Mouse (Mus musculus): ENCODE measurements around the gene Raver2.
A peak's percentile ranks its signal among the peaks of the same experiment; 100 is the strongest.

Raver2 gene

DNA sequence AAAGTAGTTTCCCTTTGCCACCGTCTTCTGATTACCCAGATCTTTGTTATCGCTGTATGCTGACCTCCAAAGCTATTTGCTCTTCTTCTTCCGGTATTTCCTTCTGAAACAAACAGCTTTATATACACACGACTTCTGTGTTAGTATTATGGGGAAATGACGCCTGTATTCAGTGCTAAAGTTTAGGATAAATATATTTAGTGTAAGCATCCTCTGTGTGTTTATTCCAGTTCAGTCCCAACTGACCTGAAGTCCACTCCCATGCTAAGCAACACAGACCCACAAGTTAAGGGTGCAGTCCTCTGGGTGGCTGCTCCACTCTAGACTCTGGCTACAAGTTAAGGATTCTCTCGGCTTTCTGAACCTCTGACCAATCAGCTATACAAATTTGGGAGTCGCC lies 52.2 kb downstream of the Raver2 start:
- no peak for DNase-seq

DNA sequence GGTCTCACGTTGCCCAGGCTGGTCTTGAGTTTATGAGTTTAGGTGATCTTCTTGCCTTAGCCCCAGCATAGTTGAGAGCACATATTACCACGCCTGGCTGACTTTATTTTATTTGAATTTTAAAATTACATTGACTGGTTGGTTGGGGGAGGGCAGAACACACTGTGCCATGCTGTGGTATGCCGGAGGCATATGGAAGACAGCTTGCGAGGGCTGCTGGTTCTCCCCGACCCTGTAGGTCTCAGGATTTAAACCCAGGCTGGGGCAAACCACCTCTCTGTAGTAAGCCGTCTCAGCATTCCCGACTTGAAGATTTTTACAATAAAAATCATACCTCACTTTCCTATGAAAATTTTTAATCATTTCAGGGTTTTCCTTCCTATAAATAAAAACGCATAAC lies 66.2 kb downstream of the Raver2 start:
- DNase-seq: no peak

DNA sequence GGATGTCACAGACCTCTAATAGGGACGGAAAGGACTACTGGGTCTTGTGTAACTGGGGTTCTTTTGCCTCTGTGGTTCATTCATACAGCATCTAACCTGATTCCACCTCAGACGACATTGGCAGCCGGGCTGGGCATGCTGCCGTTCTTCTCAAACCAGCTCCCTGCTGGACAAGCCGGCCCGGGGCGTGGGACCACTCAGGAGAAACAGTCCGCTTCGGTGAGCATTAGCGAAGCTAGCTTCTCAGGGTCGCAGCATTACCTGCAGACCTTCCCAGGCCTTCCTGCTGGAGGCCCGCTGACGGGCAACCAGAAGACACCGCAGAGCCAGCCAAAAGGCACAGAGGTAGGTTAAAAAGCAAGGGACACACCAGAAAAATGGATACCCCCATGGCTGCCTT lies 67.1 kb downstream of the Raver2 start:
- DNase-seq: no peak

DNA sequence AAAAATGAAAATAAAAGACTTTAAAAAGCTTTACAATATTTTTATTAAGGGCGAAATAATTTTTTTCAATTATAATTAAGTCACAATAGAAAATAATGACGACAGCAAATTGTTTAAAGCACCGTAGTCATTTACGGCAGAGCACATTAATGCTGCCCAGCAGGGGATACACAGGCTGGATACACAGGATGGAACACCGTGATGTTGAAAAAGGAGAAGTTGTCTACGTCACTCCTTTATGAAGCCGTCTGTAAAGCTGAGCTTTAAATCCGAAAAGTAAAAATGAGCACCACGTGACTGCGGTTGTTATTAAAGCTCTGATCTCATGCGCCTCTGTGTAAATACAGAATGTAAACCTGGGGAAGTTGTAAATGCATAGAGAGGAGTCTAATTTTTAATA lies 69.2 kb downstream of the Raver2 start:
- DNase-seq: no peak

DNA sequence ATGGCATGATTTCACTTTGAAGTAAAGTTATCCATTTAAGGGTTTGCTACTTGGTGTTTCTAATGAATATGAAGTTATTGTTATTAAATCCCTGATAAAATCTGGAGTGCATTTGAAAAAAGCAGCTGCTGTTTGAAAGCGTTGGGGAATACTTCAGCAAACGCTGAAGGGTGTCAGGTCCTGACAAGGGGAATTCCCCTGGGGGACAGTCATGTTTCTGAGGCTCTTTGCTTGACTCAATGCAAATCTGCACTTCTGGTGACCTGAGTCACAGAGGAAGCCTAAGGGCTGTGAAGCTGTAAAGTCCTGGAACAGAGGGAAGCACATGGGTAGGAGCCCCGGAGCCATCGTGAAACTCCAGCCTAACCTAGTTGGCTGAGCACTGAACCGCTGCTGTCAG lies 73.0 kb downstream of the Raver2 start:
- DNase-seq: no peak

DNA sequence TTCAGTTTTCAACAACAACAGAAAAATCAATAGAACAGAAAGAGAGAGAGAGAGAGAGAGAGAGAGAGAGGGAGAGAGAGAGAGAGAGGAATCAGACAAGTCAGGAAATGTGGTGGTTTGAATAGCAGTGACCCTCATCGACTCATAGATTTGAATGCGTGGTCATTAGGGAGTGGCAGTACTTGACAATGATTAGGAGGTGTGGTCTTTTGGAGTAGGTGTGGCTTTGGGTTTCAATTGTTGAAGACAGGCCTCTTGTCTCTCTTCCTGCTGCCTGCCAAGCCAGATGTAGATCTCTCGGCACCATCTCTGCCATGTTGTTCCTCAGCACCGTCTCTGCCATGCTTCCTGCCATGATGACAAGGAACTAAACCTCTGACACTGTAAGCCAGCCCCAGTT lies 75.1 kb downstream of the Raver2 start:
- no peak for DNase-seq

DNA sequence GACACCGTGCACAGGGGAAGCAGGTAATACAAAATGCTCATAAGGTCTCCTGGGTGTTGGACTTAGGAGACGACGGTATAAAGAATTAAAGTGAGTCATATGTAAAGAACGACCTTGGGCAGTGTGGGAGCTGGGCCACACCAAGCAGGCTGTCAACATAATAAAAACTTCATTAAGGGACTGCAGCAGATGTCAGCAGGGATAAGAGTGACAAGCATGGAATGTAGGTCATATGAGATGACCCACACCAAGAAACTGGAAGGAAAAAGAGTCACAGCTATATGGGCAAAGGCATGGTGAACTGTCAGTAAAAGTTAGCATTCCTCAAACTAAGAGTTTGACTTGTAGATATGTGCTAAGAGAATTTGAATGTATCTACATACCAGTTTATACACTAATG lies 75.6 kb downstream of the Raver2 start:
- DNase-seq: no peak

DNA sequence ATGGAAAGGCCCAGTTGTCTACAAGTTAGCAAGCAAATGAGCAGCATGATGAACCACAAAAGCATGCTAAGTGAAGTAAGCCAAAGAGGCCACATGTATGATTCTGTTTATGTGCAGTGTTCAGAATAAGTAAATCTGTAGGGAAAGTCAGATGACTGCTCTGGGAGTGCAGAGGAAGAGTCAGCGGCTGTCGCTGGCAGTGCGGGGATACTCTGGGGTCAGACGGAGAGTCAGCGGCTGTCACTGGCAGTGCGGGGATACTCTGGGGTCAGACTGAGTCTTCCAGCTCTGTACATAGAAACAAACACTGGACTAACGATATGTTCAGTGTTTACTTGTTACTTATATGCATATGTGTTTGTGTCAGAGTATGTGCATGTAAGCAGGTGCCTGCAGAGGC lies 76.0 kb downstream of the Raver2 start:
- DNase-seq: no peak

DNA sequence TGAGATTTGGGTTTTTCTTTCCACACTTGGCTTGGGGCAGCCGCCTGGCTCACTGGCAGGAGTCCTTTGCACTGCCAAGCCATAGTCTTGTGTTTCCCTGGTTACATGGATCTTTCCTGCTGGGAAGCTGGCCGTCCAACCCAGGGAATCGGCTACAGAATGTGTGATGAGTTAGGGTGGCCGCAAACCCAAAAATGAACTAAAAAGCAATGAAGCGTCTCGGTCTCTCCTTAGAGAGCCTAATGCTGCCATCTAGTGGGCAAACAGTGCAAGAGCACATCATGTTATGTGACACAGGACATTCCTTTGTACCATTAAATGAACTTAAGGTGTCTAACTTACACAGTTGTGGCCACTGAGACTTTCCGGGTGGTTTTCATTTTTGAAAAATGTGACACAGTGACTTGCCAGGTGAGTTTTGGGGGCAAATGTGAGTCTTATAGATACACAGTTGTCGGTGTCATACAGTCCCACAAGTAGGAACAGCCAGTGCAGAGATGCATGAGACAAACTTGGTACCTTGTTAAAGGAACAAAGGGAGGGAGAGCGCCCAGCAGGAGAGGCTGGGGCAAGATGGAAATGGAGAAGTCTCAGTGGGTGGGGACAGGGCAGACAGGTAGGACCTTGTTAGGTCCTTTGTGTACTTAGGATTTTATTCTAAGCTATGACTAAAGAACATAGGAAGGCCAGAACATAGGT lies 77.4 kb downstream of the Raver2 start:
- DNase-seq: peak; percentile 83

DNA sequence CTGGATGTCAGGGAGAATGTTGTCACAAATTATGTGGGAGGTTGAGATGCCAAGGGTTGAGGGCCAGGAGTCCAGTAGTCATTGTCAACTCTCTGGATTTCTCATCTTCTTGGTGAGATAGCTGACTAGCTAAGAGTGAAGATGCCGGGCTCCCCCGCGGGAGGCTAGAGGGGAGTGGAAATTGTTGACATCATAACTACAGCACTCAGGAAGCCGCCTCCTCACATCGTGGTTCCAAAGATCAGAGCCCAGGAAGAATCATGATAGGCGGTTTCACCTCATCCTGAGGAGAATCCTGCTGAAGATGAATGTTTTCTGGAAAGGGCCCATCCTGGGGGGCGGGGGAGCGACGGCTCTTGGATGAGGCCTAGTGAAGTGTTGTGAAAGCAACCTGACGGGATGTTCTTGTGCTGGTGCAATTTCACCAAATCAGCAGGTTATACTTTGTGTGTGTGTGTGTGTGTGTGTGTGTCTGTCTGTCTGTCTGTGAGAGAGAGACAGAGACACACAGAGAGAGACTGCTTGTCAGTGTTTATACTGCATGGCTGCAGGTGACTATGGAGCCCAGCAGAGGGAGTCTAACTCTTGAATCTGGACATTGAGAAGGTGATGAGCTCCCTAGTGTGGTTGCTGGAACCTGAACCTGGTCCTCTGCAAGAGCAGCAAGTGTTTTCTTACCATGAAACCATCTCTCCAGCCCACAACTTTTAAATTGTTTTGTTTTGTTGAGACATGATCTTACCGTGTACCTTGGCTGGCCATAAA lies 78.3 kb downstream of the Raver2 start:
- DNase-seq: no peak

DNA sequence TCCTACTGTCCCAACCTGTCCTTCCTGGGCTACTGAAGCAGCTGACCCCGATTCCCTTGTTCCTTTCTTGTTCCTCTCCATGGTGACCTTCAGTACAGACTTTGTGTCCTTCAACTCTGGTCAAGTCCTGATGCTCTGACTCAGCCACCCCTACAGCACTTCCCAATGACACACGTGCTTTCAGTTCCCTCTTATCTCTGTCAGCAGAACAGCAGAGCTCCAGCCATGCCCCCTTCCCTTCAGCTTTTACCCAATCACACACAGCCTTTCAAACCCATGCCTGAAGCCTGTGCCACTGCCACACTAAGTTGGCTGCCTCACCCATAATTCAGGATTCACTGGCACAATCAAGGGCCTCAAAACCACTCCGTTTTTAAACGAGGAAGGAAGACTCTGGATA lies 86.8 kb downstream of the Raver2 start:
- DNase-seq: no peak

DNA sequence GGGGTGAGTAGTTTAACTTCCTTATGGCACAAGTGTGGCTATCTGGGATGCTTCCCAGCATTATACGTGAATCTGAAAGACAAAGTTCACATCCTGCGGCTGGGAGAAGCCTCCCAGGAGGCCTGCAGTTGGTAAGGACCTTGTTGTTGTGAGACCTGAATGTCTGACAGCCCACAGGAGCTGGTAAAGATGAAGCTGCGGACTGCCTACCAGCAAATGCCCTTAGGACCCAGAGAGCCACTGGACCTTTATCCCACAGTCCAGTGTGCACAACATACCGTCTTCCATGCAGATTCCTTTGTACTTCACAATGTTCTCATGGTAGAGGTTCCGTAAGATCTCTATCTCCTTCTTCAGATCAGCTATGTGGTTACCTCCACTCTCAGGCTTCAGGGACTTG lies 88.7 kb downstream of the Raver2 start:
- no peak for DNase-seq

DNA sequence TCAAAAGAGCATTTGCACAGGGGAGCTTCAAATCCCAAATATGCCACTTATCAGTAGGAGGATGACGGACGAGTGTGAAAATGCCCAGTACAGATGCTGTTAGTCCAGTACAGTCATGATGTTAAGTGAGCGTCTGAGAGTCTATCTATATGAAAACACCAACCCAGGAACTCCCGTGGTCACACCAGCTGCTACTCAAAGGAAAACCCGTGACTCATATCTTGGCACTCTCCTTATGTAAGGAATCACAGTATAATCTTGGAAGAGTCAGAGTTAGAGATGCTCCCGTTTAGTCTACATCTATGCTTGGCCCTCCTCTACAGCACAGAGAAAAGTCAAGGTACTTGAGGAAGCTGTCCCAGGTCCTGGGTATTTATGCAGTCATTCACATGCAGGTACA lies 89.5 kb downstream of the Raver2 start:
- peak; percentile 63 for DNase-seq

DNA sequence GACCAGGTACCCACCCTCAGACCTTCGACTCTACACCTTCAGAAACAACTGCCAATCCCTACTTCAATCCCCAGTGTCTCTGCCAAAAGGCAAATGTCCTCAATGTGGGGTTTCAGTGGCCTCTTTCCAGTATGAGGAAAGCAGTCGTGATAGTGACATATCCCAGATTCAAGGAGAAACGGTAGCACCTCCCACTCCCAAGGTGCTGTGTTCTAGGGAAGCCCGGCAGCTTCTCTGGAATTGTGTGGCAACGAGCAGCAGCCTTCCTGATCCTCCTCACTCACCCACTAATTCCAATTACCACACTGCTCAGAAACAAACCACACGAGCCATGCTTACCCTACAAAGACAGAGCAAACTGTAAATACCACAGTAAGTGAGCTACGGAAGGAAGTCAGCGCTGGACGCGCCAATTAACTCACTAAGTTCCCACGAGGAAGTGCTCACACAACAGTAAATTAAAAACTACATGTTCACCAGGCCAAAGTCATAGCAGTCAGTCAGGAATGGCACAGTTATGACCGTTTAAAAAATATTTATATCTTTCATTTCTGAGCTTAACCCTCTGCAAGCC lies 90.5 kb downstream of the Raver2 start:
- no peak for DNase-seq

DNA sequence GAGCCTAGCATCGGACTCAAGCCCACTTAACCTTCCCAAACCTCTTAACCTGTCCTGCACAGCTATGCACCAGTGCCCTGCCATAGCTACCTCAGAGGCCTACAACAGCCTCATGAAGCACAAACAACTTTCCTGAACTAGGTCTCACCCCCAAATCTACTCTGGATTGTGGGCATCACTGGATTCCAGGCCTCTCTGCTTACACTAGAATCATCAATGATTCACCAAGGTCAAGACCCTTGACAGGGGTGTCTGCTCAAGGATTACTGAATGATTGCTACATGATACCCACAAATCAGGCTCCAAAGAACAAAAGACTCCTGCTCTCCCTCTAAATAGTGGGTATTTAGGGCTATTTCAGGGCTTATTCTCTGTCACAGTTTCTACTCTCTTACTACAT lies 92.0 kb downstream of the Raver2 start:
- DNase-seq: no peak

DNA sequence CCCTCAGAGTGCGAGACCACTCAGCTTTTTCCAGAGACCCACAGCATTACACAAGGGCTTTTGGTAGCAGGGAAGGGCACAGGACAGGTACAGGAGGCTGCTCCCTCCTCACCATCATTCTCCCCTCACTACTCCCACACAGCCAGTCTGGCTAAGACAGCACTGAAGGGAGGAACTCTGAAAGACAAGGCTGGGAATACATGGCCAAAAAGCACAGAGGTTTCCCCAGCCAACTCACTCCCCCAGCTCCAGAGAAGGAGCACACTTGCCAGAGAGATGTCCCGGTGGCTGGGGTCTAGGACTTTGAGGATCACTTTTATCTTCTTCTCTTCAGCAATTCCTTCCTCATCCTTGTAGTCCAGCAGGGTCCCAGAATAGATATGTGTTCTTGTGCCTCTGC lies 95.4 kb downstream of the Raver2 start:
- no peak for DNase-seq

DNA sequence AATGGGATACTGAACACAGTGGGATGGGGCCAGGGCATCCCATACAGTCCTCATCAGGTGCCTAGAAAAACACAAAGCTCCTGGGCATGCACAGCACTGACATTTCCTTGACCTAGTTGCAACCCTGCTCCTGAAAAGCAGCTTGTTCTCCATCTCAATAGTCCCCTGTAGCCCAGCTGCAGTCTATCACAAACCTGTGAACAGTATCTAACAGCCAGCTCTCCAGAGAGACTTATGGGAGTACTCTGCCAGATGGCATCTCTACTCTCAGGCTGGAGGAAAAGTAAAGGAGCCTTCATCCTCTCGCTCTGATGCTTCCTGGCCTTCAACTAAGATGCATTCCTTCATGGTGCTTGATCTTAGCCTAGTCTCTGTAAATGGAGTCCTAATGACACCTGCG lies 95.9 kb downstream of the Raver2 start:
- no peak for DNase-seq

DNA sequence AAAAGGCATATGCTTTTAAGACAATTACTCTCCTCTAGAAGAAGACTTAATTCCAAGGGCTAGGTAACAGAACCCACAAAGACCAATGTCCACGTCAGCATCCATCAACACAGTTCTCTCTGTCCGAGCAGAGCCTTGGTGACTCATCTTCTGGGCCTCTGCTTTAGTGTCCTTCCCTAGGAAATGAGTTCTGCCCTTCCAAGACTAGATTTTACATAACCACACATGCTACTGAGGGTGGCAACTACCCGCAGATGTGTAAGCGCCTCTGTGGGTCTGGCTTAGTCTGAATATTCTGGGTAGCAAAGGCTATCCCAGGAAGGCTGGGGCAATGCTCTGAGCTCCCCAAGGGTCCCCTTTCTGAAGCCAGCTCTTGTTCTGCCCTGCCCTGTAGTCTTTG lies 97.0 kb downstream of the Raver2 start:
- DNase-seq: no peak

DNA sequence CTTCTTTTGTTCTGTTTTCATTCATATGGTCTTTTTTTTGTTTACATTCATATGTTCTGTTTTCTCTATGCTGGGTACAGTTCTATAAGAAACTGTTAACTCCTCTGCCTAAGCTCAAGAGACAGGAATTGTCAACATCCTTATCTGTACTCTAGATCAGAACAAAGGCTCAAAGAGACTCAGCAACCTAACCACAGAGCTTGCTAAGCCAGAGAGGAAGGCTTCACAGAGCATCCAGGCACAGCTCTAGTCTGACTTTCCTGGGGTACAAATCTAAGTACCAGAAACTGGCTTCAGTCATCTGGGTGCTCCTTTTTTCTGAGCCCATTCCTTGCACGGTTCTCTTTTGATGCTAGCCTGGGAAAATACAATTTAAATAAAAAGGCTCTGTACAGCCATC lies 99.0 kb downstream of the Raver2 start:
- DNase-seq: no peak

DNA sequence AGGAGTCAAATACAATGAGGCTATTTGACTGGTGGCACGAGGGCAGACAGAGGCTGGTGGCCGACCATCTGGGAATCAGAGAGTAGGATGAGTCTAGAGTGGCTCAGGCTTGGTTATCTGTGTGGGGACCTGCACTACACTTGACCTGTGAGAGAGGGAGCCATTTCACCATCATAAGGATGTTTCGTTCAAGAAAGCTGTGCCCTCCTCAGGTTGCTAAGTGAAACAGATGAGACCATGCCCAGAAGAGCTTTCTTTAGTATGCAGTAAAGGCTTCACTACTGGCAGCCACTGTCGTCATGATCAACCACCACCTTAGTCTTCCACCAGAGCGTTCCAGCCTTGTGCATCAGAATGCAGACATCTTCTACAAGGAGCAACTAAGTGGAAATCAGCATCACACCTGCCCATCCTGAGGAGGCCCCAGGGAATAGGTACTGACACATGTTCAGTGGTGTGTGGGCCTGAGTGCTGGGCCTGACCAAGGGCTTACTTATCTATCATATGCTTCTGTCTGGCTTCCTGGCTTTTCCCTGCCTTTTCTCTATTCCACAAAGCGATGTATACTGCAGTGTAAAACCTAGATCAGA lies 99.5 kb downstream of the Raver2 start:
- DNase-seq: peak; percentile 58

DNA sequence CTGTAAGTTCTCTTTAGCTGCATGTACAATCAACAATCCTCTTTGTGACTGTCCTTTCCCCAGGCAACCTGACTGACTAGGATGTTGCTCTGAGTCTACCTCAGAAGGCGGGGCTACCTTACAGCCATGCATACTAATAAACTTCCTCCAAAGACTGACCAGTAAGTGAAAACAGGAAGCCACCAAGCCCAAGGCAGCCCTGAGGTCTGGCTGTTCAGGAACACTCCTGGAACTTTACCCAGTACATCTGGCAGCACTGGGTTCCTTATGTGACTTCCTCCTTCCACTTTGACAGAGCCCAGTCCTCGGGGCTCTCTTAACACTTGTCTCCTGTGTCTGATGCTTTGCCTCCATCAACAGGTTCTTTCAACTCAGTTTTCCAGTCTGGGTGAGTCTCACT lies 104.0 kb downstream of the Raver2 start:
- DNase-seq: peak; percentile 34

DNA sequence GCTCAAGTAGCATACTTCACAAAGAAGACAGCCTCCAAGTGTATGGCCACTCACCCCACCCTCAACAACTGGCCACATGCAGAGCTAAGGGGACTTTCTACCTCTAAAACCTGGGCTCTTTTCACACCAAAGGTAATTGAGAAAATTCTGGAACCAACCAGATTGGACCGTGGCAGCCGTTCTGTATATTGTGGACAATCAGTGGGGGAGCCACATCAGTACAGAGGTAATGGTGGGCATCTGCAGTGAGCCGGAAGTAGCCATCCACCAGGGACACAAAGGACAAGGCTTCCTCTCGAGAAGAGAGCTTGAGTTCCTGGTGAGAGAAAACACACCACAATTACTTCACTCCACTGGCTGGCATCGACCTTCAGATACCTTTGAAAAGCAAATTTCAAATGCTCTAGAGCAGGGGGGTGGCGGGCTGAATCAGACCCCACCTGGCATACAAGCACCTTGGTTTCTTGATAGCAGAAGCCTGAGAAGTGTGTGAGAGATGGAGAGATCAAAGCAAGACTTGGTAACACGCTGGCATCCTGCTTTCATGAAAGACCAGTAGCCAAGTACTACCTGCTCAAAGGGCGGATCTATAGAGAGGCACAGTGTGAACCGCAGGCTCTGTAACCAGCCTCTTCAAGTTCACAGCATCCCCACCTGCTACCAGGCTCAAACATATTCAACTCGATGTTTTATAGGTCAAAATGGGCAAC lies 106.3 kb downstream of the Raver2 start:
- DNase-seq: no peak

DNA sequence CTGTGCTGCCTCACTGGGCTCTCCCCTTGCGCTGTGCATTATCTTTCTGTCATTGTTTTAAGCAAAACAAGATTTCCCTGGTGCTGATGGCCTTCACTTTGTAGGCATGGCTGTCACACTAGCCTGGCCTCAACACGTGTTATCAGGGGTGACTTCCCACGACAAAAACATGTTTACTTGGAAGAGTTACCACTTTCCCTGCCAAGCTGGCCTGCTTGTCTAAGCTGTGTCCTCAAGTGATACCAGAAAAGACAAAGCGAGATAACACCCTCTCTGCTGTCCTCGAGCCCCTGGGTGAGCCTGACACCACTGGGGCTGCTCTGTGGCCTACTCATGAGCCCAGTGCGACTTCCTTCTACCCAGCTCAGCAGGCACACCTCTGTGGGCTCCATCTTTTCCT lies 107.3 kb downstream of the Raver2 start:
- no peak for DNase-seq

All from layer of hippocampus, adult 9-11 months (tissue).